Mouse (Mus musculus) ES-E14 (cell line): Measurements from ENCODE around the gene Wdfy2. TPM values are rescaled to one million over a fixed set of nuclear protein-coding genes. Genes with fewer than 3 reads are reported as not detected.

Experiments
- DNase-seq: peaks from one replicate; pipeline ENCODE4 v3.0.0-alpha.2; 2013; ENCODE audit warnings: low read depth, low spot score
- H3K27ac ChIP-seq: 2 replicates; pipeline ENCODE4 v1.5.1; 2012; ENCODE audit warnings: low read depth, mild to moderate bottlenecking, low read length, moderate library complexity, mixed read lengths; ENCODE audit not compliant: poor library complexity, insufficient read depth, severe bottlenecking
- H3K36me3 ChIP-seq: 2 replicates; pipeline ENCODE4 v1.6.1; 2012; ENCODE audit warnings: mild to moderate bottlenecking, low read length, moderate library complexity, mixed read lengths; ENCODE audit not compliant: control insufficient read depth, poor library complexity, insufficient read depth, severe bottlenecking
- H3K4me1 ChIP-seq, 2 experiments: fragments of 150-350 bp in 1 of 2; sonication (generic) in 1 of 2; 2 replicates each; pipeline ENCODE4 v1.6.1; 2012; ENCODE audit warnings: low read length in 2 of 2, mild to moderate bottlenecking in 1 of 2, mixed read lengths in 1 of 2; ENCODE audit not compliant: control insufficient read depth in 2 of 2, insufficient read depth in 2 of 2, poor library complexity in 1 of 2
- H3K4me3 ChIP-seq, 2 experiments: fragments of 150-350 bp in 1 of 2; sonication (generic) in 1 of 2; 2 replicates each; pipeline ENCODE4 v1.5.1; 2012; ENCODE audit warnings: low read length in 2 of 2, low read depth in 1 of 2, mild to moderate bottlenecking in 1 of 2, mixed read lengths in 1 of 2; ENCODE audit not compliant: insufficient read depth in 1 of 2, poor library complexity in 1 of 2, severe bottlenecking in 1 of 2
- H3K9ac ChIP-seq: 2 replicates; pipeline ENCODE4 v1.6.1; 2012; ENCODE audit warnings: low read depth, mild to moderate bottlenecking, low read length, mixed read lengths; ENCODE audit not compliant: poor library complexity, insufficient read depth, severe bottlenecking
- H3K9me3 ChIP-seq: fragments of 150-350 bp; sonication (generic); 2 replicates; pipeline ENCODE4 v1.6.1; 2012; ENCODE audit warnings: low read depth, mild to moderate bottlenecking, low read length; ENCODE audit not compliant: control insufficient read depth, insufficient read depth
- CHD2 ChIP-seq: IDR thresholded peaks from 2 replicates; pipeline ENCODE4 v1.6.1; 2014; ENCODE audit warnings: mild to moderate bottlenecking, low read depth, low read length, inconsistent platforms
- HCFC1 ChIP-seq: IDR thresholded peaks from 2 replicates; pipeline ENCODE4 v1.6.1; 2012; ENCODE audit warnings: low read length, inconsistent platforms, borderline replicate concordance; ENCODE audit not compliant: insufficient read depth
- MAFK ChIP-seq: IDR thresholded peaks from 2 replicates; pipeline ENCODE4 v1.6.1; 2014; ENCODE audit warnings: mild to moderate bottlenecking, low read depth, low read length, inconsistent platforms; ENCODE audit not compliant: insufficient read depth
- ZC3H11A ChIP-seq: IDR thresholded peaks from 2 replicates; pipeline ENCODE4 v1.6.1; 2012; ENCODE audit warnings: low read depth, mild to moderate bottlenecking, inconsistent platforms, low read length, borderline replicate concordance
- ZNF384 ChIP-seq: IDR thresholded peaks from 2 replicates; pipeline ENCODE4 v1.6.1; 2012; ENCODE audit warnings: low read depth, low read length, inconsistent platforms
- in situ Hi-C, 2 experiments: fragments of 600-800 bp; cut with MboI; formaldehyde crosslinking; loops; one replicate each; pipeline ENCODE4 v1.15.1; 2025; ENCODE audit warnings: low sequenced_read_pairs in 2 of 2, inconsistent platforms in 1 of 2; ENCODE audit not compliant: unreplicated experiment in 2 of 2
- total RNA-seq: library from RNA; depleted of rRNA; stranded (reverse); fragments of 300-350 nt; gene quantifications from 2 replicates; pipeline ENCODE4 v1.2.3, GENCODE M21; 2012

The Wdfy2 gene
- total RNA-seq, 1 experiment: 7.0 TPM

- in situ Hi-C loops: no loop called here
- no peak within 1 kb of the TSS for H3K4me3 ChIP-seq
- DNase-seq: no peak
- no peaks in the 10 kb centered on the region for H3K36me3 ChIP-seq
- no peaks in the 10 kb centered on the region for H3K4me1 ChIP-seq
- no peaks in the 10 kb centered on the region for H3K9me3 ChIP-seq
- no peak within 1 kb of the TSS for H3K9ac ChIP-seq
- no peak for TF ChIP-seq ZC3H11A
- no peak for TF ChIP-seq CHD2
- TF ChIP-seq ZNF384: no peak
- TF ChIP-seq HCFC1: no peak
- no peak for TF ChIP-seq MAFK
- H3K27ac ChIP-seq: no peak within 1 kb of the TSS
Observed at GRCm38 (mm10) chr14:62984410-62984809, 146.9 kb downstream of the Wdfy2 start, which contains the start of gene Defb48. Defb48 (minus strand) TSS chr14:62984510.

DNA sequence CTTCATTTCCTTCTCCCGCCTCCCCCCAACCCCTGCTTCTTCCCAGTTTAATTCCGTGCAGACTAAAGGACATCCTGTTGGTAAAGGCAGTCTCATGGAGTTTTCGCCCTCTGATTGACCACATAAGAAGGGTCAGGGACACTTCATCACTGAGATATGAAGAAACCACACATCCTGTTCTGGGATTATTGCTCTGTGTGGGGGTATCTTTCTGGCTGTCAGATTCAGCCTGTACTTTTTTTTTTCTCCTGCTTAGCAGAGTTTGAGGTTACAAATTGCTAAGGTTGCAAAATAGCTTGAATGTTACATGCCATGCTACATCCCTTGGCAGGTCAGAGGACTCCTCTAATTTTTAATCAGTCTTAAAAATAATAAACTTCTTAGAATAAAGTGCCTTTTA lies 153.8 kb downstream of the Wdfy2 start:
- Histone ChIP-seq H3K9ac (no peak overlapping the region), H3K36me3 (no peaks in the 10 kb centered on the region), H3K27ac (no peak overlapping the region), H3K4me3 (no peak overlapping the region), H3K4me1 (no peaks in the 10 kb centered on the region), H3K9me3 (no peaks in the 10 kb centered on the region)
- in situ Hi-C loops: no loop called here
- no peak for DNase-seq
- no peak for TF ChIP-seq CHD2
- no peak for TF ChIP-seq ZC3H11A
- no peak for TF ChIP-seq HCFC1
- no peak for TF ChIP-seq ZNF384
- TF ChIP-seq MAFK: no peak

DNA sequence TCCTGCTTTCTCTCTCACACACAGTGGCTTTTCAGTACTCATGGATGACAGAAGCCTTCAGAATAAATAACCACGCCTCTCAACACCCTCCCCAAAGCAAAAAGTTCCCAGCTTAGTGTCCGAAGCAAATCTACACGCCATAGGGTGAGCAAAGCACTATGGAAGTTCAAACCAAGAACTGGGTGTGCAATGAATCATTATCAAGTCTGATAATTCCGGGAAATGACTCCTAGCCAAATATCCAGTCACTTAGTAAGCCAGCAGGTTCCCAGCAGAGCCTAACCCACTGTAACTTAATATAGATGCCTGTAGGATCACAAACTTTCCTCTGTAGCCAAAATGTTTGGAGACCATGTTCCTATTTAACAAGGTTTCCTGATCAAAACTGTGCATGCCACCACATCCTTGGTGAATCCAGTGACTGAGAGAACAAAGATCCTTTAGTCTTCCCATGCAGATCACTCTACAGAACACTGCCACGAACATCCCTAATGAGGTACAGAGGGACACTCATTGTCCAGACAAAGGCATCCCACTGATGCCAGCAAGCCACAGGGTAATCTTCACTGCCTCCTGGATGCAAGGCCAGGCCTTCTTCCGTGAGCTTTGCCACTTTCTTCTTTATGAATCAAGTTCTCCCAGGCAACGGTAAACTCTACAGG lies 154.5 kb downstream of the Wdfy2 start:
- no peaks in the 10 kb centered on the region for H3K36me3 ChIP-seq
- no peak for TF ChIP-seq CHD2
- no peak for TF ChIP-seq ZNF384
- no peak for TF ChIP-seq ZC3H11A
- no peak for TF ChIP-seq HCFC1
- no peak for TF ChIP-seq MAFK
- no peak overlapping the region for H3K27ac ChIP-seq
- DNase-seq: no peak
- no peak overlapping the region for H3K4me3 ChIP-seq
- H3K4me1 ChIP-seq: no peaks in the 10 kb centered on the region
- no peaks in the 10 kb centered on the region for H3K9me3 ChIP-seq
- in situ Hi-C loops: no loop called here
- no peak overlapping the region for H3K9ac ChIP-seq

DNA sequence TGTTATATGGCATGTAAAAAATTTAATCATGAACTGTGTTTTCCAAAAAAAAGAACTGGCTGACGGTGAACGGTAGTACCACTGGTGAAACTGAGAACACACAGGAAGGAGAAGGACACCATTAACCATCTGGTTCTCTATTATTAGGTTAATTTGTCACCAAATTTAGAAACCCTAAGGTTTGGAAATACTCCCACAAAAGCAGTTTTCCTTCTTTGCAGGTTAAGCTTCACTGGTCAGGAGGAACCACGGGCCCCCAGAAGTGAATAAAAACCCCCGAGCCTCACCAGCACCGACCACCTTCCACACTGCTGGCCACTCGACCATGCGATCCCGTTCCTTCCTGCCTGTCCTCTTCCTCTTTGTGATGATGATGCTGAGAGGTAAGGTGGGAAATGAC lies 160.3 kb downstream of the Wdfy2 start, which contains the start of gene Defb47:
Defb47 (plus strand) TSS at position 301 of the 400 bp plus-strand sequence.
- Histone ChIP-seq H3K36me3 (no peaks in the 10 kb centered on the region), H3K4me1 (no peaks in the 10 kb centered on the region), H3K9ac (no peak within 1 kb of the TSS), H3K4me3 (no peak within 1 kb of the TSS), H3K9me3 (no peaks in the 10 kb centered on the region), H3K27ac (no peak within 1 kb of the TSS)
- no peak for TF ChIP-seq MAFK
- TF ChIP-seq ZC3H11A: no peak
- TF ChIP-seq ZNF384: no peak
- TF ChIP-seq CHD2: no peak
- no peak for TF ChIP-seq HCFC1
- no peak for DNase-seq
- in situ Hi-C loops: no loop called here

GRCm38 (mm10) chr14:62998977-62999376 lies 161.5 kb downstream of the Wdfy2 start:
- Histone ChIP-seq H3K4me1 (no peaks in the 10 kb centered on the region), H3K9me3 (no peaks in the 10 kb centered on the region), H3K4me3 (no peak overlapping the region), H3K9ac (no peak overlapping the region), H3K27ac (no peak overlapping the region), H3K36me3 (no peaks in the 10 kb centered on the region)
- TF ChIP-seq HCFC1: no peak
- no peak for TF ChIP-seq MAFK
- TF ChIP-seq ZNF384: no peak
- no peak for TF ChIP-seq ZC3H11A
- TF ChIP-seq CHD2: no peak
- in situ Hi-C loops: no loop called here
- DNase-seq: no peak
